Mouse (Mus musculus) intestine, embryonic 14.5 days (tissue): ENCODE results near the gene Mtmr4. TPM values are rescaled to one million over a fixed set of nuclear protein-coding genes. Genes with fewer than 3 reads are reported as not detected.

ENCODE experiments used
- ATAC-seq: fragments of 200-750 bp; cut with Nextera tagmentation; replicated peaks from 2 replicates; pipeline ENCODE4 v1.8.0; 2017; ENCODE audit warnings: low read depth, moderate number of reproducible peaks, moderate TSS enrichment, moderate library complexity; ENCODE audit not compliant: low FRiP score, low TSS enrichment
- DNase-seq: peaks from one replicate; pipeline ENCODE4 v3.0.0-alpha.2; 2018; ENCODE audit warnings: low spot score
- H3K27ac ChIP-seq: fragments of 300-500 bp; sonication (generic); 2 replicates; pipeline ENCODE4 v1.5.1; 2014; ENCODE audit warnings: low read depth, mild to moderate bottlenecking, control low read depth
- H3K27me3 ChIP-seq: fragments of 300-500 bp; sonication (generic); replicated peaks from 2 replicates; pipeline ENCODE4 v1.6.1; 2014; ENCODE audit warnings: low read length, control low read depth; ENCODE audit not compliant: control insufficient read depth, insufficient read depth
- H3K36me3 ChIP-seq: fragments of 300-500 bp; sonication (generic); 2 replicates; pipeline ENCODE4 v1.6.1; 2014; ENCODE audit warnings: low read length, control low read depth; ENCODE audit not compliant: control insufficient read depth, insufficient read depth
- H3K4me1 ChIP-seq: fragments of 300-500 bp; sonication (generic); replicated peaks from 2 replicates; pipeline ENCODE4 v1.6.1; 2014; ENCODE audit warnings: low read length, control low read depth, mixed read lengths; ENCODE audit not compliant: control insufficient read depth, insufficient read depth
- H3K4me2 ChIP-seq: fragments of 300-500 bp; sonication (generic); 2 replicates; pipeline ENCODE4 v1.6.1; 2014; ENCODE audit warnings: low read length
- H3K4me3 ChIP-seq: fragments of 300-500 bp; sonication (generic); 2 replicates; pipeline ENCODE4 v1.5.1; 2014; ENCODE audit warnings: low read depth, low read length, control low read depth, mixed read lengths
- H3K9ac ChIP-seq: fragments of 300-500 bp; sonication (generic); 2 replicates; pipeline ENCODE4 v1.6.1; 2014; ENCODE audit warnings: mild to moderate bottlenecking, low read length
- H3K9me3 ChIP-seq: fragments of 300-500 bp; sonication (generic); 2 replicates; pipeline ENCODE4 v1.6.1; 2016; ENCODE audit warnings: low read length, control low read depth; ENCODE audit not compliant: control insufficient read depth
- WGBS: fragments of 180-500 bp; shearing (Covaris S2); extraction: QIAGEN DNeasy Blood & Tissue Kit; methylation state at CpG from one replicate; pipeline ENCODE4 v1.1.7; 2014; 5-methylcytosine and 5-hydroxymethylcytosine counted together
- polyA plus RNA-seq: library from polyadenylated mRNA; unstranded; fragments of >200 nt; fragmentation: Nextera tagmentation; extraction: Ambion mirVana; gene quantifications from 2 replicates; pipeline ENCODE4 v1.2.1, GENCODE M21; 2014

Mtmr4 gene
- polyA plus RNA-seq, 1 experiment from 2014 or later, result 35.3 TPM

DNA sequence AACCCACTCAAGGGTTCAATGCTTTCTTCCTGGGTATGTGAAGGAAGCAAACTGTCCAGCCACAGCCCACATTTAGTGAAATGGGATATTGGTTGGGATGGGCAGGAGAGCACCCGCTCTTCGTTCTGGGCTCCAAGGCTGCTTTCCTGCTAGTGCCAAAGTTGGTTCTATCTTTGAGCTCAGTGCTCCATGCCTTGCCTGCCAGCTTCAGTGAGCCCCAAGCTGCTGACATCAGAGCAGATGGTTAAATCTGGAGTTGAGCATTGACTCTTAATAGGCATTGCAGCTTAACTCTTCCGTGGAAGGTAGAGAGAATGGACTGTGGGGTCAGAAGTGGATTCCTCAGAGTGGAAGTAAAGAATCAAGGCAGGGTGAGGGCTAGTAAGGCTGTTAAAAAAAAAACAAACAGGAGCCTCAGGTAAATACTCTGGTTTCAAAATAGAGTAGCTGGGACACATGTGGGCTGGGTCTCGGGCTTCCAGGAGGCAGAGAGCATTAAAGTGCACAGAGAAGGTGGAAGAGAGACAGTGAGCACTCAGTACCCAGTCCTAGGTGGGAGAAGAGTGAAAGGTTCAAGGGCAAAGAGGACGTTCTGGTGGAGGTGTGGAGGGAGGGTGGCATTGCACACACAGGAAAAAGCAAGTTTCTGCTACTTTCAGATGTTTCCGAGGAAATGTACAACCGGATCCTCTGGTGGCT, 23.6 kb upstream of the Mtmr4 start, which contains the start of gene Sept4:
Sept4 (plus strand) TSS at position 649 of the 699 bp plus-strand sequence.
- H3K4me3 ChIP-seq, result no peak within 1 kb of the TSS
- H3K9me3 ChIP-seq, result no peaks in the 10 kb centered on the region
- DNase-seq, result no peak
- H3K4me2 ChIP-seq, result no peak within 1 kb of the TSS
- H3K4me1 ChIP-seq, result no peaks in the 10 kb centered on the region
- H3K36me3 ChIP-seq, result no peaks in the 10 kb centered on the region
- H3K27ac ChIP-seq, result no peak within 1 kb of the TSS
- WGBS, result 73% methylated on average over 7 of the region's 7 CpGs
- no peak within 1 kb of the TSS for H3K9ac ChIP-seq
- no peak for ATAC-seq
- H3K27me3 ChIP-seq, result no peaks in the 10 kb centered on the region

DNA sequence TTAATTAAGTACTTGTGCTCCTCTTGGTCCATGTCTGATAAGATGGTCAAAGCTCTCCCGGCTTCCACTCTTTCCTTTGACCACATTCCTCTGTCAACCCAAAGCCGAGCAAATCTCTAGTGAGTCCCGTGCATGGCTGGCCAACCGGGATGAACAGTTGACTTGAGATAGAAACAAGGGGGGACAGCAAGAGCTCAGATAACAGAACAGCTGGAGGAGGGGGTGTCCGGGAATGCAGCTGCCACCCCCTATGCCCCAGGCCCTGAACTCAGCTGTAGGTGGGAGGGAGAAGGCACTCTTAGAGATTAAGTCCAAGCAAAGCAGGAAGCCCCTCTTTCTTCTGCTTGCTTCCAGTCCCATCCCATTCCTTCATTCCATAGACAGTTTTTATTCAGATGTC, 21.2 kb upstream of the Mtmr4 start:
- Histone ChIP-seq H3K9ac (no peak overlapping the region), H3K9me3 (no peaks in the 10 kb centered on the region), H3K4me2 (no peak overlapping the region), H3K4me3 (no peak overlapping the region), H3K27ac (no peak overlapping the region), H3K36me3 (no peaks in the 10 kb centered on the region), H3K27me3 (no peaks in the 10 kb centered on the region), H3K4me1 (no peaks in the 10 kb centered on the region)
- 72% methylated on average over 5 of the region's 5 CpGs for WGBS
- ATAC-seq (no peak), DNase-seq (no peak)

GRCm38 (mm10) chr11:87571361-87571950, 20.5 kb upstream of the Mtmr4 start:
- Histone ChIP-seq H3K36me3 (no peaks in the 10 kb centered on the region), H3K9me3 (no peaks in the 10 kb centered on the region), H3K4me3 (no peak overlapping the region), H3K27me3 (no peaks in the 10 kb centered on the region), H3K27ac (no peak overlapping the region), H3K4me2 (no peak overlapping the region), H3K9ac (no peak overlapping the region), H3K4me1 (no peaks in the 10 kb centered on the region)
- ATAC-seq (no peak), DNase-seq (no peak)
- WGBS, result 88% methylated on average over 1 of the region's 1 CpGs

- Histone ChIP-seq H3K9me3 (no peaks in the 10 kb centered on the region), H3K9ac (no peak overlapping the region), H3K36me3 (no peaks in the 10 kb centered on the region), H3K27me3 (no peaks in the 10 kb centered on the region), H3K4me3 (no peak overlapping the region), H3K4me2 (no peak overlapping the region), H3K27ac (no peak overlapping the region), H3K4me1 (peaks cover 6% of the 10 kb centered on the region)
- 67% methylated on average over 7 of the region's 7 CpGs for WGBS
- ATAC-seq (no peak), DNase-seq (no peak)
Observed at GRCm38 (mm10) chr11:87573751-87574150, 18.2 kb upstream of the Mtmr4 start.

DNA sequence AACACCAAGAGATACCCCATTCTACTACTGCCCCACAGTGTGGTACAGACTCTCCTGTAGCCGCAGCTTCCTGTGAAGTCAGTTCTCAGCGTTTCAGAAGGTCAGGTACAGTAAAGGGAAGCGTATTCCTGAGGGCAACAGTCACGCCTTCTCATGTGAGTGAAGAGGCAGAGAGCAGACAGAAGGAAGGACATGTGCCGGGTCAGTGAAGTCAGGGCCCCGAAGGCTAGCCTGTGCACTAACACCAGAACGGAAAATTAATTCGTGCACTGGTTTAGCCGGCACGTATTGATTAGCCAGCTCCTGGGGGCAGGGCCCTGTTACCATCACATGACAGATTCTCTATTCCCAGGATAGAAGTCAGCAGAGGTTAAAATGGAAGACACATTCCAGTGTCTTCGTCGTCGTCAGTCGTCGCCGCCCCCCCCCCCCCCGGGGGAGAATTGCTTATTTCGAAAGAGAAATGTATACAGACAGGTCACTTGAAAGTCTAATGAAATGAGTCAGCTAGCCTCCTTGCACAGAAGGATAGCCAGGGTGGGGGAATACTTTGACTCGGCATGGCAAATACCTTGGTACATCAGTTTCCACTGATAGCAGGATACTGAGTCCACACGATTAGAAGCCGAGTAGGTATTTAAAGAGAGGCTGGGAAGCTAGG, 17.3 kb upstream of the Mtmr4 start:
- Histone ChIP-seq H3K4me3 (no peak overlapping the region), H3K27me3 (no peaks in the 10 kb centered on the region), H3K4me1 (peaks cover 6% of the 10 kb centered on the region), H3K36me3 (no peaks in the 10 kb centered on the region), H3K27ac (no peak overlapping the region), H3K9ac (no peak overlapping the region), H3K9me3 (no peaks in the 10 kb centered on the region), H3K4me2 (no peak overlapping the region)
- ATAC-seq, result no peak
- 58% methylated on average over 21 of the region's 21 CpGs for WGBS
- no peak for DNase-seq

DNA sequence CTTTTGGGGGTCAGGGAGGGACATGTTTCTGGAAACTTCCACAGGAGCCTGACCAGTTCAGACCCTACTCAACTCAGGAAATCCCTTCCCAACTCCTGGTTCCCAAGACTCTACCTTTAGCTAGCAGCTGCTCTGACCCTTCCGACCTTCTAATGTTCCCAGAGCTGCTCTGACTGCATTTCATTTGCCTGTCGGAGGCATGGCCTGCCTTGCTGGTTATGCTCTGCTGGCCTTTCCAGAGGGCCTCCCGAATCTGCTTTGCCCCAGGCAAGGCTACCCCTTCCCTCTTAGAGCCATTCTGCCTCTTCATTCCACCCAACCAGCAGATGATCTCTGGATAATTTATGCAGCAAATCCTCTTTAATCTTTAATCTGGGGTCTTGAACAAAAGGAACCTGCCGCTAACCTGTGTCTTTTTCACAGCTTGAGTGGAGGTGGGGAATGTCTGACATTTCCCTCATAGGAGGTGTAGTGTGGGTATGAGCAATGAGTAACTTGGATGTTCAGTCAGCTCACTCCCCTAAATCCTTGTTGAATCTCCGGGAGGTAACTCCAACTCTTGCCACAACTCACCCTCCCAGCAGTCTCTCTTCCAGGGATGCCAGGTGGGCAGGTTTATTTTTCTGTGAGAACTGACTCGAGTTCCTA, 14.2 kb upstream of the Mtmr4 start:
- Histone ChIP-seq H3K4me3 (peak overlapping the region; percentile 50), H3K9ac (0 out of 2 replicates have a peak overlapping the region, but pooled peaks have one; percentile 44), H3K27ac (no peak overlapping the region), H3K4me2 (peak overlapping the region; percentile 95), H3K27me3 (no peaks in the 10 kb centered on the region), H3K36me3 (no peaks in the 10 kb centered on the region), H3K9me3 (no peaks in the 10 kb centered on the region), H3K4me1 (peaks cover 6% of the 10 kb centered on the region)
- DNase-seq, result no peak
- ATAC-seq, result no peak
- 25% methylated on average over 6 of the region's 6 CpGs for WGBS

DNA sequence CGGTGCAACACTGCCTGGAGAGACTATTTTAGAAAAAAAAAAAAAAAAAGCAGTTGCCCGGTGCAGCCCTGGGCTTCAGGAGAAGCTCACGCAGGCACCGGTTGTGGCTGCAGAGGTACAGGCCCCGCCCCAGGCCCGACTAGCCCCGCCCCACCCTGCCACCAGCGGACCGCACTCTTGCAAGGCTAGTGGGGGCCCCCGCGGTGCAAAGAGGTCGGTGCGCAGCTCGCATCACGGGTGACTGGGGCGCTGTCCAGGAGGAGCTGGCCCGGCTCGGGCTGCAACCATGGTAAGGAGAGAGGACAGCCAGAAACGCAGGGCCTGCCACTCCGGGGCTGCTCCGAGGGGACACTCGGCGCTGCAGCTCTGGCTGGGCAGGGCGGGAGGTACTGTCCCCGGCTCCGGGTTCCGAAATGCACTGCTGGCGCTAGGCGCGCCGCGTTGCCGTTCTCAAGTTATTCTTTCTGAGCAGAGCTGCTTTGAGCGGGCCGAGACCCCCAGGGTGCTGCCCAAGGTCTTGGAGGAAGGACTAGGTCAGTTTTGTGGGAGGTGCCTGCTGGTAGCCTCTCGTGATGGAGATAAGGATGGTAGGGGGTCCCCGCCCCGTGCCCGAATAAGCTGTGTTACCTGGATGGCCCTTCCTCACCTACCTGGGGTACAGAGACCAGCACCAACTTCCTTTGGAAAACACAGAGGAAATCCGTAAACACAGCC, 13.6 kb upstream of the Mtmr4 start:
- H3K36me3 ChIP-seq, result no peaks in the 10 kb centered on the region
- H3K9me3 ChIP-seq, result no peaks in the 10 kb centered on the region
- WGBS, result under 1% methylated on average over 40 of the region's 40 CpGs
- H3K27ac ChIP-seq, result no peak overlapping the region
- H3K9ac ChIP-seq, result peak overlapping the region; percentile 44
- ATAC-seq (peak; percentile 78), DNase-seq (peak; percentile 82)
- peak overlapping the region; percentile 95 for H3K4me2 ChIP-seq
- peaks cover 6% of the 10 kb centered on the region for H3K4me1 ChIP-seq
- H3K4me3 ChIP-seq, result peak overlapping the region; percentile 50
- no peaks in the 10 kb centered on the region for H3K27me3 ChIP-seq

DNA sequence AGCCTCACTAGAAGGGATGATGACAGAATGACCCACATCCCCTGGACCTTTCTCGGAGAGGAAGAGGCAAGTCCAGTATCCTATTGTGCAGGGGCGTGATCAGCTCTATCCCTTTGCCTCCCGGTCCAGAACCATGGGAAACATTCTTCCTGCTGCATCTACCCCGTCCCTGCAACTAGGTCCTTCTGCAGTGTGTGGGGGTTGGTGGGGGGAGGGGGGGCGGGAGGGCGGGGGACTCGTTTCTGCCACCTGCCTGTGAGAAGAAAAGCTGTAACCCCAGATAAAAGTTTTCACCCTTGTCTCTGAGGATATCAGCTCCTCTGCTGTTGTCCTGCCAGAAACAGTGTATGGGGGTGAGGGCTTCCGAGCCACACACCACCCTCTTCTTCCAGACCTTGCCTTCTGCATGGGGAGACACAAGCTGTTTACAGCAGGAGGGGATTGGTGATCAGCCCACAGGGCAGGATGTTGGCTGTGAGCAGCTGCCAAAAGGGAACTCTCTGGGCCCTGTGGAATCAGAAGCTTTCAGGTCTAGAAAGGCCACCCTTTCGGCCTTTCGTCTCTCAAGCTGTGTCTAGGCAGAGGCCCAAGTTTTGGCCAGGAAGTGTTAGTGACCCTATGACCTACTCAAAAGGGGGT, 12.9 kb upstream of the Mtmr4 start:
- ATAC-seq (peak; percentile 30; the same call in 1 of the 2 replicates), DNase-seq (no peak)
- WGBS, result 23% methylated on average over 10 of the region's 10 CpGs
- no peak overlapping the region for H3K27ac ChIP-seq
- no peaks in the 10 kb centered on the region for H3K9me3 ChIP-seq
- H3K4me3 ChIP-seq, result peak overlapping the region; percentile 50
- H3K4me2 ChIP-seq, result peak overlapping the region; percentile 95
- H3K4me1 ChIP-seq, result peaks cover 6% of the 10 kb centered on the region
- H3K9ac ChIP-seq, result peak overlapping the region; percentile 44; the same call in 1 of the 2 replicates
- H3K36me3 ChIP-seq, result no peaks in the 10 kb centered on the region
- H3K27me3 ChIP-seq, result no peaks in the 10 kb centered on the region
